Mouse (Mus musculus): Measurements from ENCODE around the gene Ambra1. TPM values are rescaled to one million over a fixed set of nuclear protein-coding genes. Genes with fewer than 3 reads are reported as not detected.

The Ambra1 gene
- total RNA-seq, 2 experiments from 2014 or later, result 21.3 to 22.1 TPM

DNA sequence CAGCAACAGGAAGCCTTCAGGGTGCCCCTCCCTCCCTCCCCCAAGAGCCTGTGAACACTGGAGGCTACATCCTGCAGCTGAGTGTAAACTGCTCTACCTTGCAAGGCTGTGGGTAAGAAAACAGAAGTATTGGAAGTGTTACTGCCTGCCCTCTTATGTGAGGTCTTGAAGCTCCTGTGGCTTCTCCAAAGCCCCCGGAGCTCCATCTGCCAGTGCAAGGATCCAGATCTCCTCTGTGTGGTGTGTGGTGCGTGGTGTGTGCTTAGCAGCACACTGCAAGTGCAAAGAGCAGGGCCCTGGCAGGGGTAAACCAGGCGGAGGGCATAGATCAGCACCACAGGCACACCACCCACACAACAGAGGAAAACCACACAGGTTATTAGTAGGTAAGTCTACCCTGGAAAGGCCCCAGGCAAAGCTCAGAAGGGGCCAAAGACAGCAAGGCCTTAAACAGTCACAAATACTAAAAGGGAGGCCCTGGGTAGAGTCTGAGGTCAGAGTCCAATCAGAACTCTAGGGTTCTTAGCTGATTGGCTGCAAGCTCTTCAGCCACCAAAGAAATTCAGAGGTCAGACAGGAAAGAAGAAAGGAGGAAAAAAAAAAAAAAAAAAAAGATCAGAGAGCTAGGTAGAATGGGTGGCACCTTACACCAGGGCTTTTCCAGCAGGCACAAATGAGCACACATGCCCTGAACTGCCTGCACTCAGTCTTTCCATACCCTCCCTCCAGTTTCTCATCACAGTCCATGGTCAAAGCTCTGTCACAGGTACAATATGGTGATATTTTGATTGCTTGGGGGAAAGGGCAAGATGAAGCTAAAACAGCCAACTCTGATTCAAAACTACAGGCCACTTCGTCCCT, 232.2 kb downstream of the Ambra1 start:
- no peak for DNase-seq

DNA sequence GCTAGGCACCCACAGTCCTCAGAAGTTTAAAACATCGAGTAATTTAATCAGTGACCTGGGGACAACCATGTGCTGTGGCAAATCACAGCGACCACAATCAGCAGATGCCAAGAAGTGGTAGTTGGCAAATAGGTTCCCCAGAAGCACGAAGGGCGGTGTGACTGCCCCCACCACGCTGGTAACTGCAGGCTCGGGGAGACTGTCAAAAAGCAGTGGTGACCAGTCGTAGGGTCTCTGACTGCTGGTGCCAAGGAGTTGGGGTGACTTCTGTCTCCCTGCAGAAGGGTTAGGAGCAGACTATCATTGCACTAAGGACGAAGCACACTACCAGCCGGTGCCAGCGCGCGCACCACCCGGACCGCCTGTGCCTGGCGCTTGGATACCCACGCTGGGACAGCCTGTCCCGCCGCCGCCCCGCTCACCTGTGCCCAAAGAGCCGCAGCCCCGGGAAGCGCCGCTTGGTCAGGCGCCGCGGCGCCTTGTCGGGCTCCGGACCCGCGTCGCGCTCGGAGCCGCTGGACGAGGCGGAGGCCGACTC, 233.0 kb downstream of the Ambra1 start:
- DNase-seq, result peak; percentile 54

DNA sequence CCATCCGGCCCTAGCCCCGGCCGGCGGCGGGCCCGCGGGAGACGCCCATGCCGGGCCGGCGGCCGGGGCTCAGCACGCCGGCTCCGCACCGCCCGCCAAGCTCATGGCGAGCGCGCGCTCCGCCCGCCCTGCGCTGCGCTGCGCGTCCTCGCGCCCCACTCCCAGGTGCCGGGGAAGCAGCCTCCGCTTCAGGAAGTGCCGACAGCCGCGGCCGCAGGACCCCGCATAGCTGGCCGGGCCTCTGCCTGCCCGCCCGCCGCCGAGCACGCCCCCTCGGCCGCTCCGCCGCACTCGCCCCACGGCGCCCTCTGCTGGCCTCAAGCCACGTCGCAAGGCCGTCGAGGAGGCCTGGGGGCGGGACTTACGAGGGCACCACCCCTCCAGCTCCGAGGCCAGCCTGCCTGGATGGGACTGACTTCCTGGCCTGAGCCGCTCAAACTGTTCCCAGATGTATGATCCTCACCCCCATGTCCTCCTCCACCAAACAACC, 233.6 kb downstream of the Ambra1 start:
- DNase-seq, result peak; percentile 99

DNA sequence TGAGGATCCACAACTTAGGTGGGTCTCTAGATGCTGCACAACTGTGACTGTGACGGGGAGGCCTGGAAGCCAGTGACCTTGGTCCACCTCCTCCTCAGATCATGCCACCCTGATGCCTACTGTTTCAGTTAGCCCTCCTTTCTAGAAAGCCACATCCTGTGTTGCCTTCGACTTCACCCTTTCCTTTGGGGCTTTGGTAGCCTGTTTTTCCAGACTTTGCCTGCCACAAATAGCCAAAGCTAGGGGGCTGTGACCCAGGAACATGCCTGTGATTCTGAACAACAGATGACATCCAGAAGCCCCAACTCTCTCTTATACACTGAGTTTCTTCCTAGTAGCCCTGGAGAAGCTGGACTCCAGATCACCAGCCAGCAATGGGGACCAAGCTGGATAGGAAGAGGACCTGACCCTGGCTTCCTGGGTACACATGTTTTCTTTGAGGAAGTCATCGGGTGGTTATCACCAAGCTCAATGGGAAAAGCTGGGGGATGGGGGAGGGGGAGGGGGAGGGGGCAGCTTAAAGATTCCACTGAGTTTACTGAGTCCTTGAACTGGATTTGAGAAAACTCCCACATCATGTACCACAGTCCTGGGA, 234.8 kb downstream of the Ambra1 start:
- DNase-seq, result no peak

DNA sequence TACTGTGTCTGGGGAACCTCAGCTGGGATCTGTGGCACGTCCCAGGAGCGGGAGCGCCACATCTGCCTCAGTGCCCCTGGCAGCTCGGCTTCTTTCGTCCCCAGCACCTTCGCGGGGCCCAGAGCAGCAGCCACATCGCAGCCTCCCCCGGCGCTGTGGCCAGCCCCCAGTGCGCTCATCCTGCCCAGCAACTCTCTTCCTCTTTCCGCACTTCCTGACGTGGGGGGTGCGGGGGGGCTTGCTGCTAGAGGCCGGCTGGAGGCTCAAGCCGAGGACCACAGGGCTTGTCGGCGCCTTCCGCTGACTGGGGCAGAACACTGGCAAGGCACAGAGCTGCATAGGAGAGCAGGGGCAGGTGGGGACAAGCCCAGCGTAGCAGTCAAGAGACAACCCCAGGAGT, 235.5 kb downstream of the Ambra1 start:
- peak; percentile 77 for DNase-seq

DNA sequence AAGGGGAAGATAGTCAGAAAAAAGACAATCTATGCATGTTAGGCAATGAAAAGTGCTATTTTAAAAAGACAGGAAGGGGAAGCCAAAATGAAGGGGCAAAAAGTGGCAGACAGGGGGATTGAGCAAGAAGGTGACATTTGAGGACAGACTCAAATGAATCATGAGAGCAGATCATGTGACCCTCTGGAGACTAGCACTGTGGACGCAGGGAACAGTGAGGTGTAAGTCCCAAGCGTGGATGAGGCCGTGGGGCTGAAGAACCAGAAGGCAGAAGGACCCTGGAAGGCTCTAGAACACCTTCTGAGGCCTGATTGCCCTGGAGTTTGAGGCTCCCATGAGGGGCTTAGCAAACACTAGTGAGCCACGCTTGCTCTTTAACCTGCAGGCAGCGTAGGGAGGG, 236.4 kb downstream of the Ambra1 start:
- no peak for DNase-seq

GRCm38 (mm10) chr2:91967962-91968361, 238.0 kb downstream of the Ambra1 start:
- DNase-seq, result peak; percentile 61

Small RNA genes lying within 50 kb of the gene (microRNA-seq; reads per million reads assigned to microRNA genes)
- gene Mir6999, result 0 to 0.41 reads per million in 2 experiments

Other genes starting within 250 kb of the Ambra1 start
- gene Ckap5, start 203.4 kb upstream of the Ambra1 start, total RNA-seq (2021), result 100 to 1,000 TPM in 1 of 2 experiments, 10 to 100 TPM in 1; 91.2 to 102 TPM
- gene F2, start 93.7 kb upstream of the Ambra1 start, total RNA-seq (2021), result under 1 TPM; 0.14 to 0.31 TPM
- gene Zfp408, start 80.3 kb upstream of the Ambra1 start, total RNA-seq (2021), result 10 to 100 TPM; 12.7 to 13.9 TPM
- 10 to 100 TPM; 83.1 to 84.8 TPM for gene Arhgap1, start 80.3 kb upstream of the Ambra1 start, total RNA-seq (2021)
- gene Atg13, start 19.6 kb upstream of the Ambra1 start, total RNA-seq (2021), result 10 to 100 TPM; 28.4 to 31.1 TPM
- gene Harbi1, start 19.3 kb upstream of the Ambra1 start, total RNA-seq (2021), result 1 to 10 TPM; 4.3 to 4.5 TPM
- not detected for gene Chrm4, start 197.1 kb downstream of the Ambra1 start, total RNA-seq (2021)
- gene Mdk, start 202.2 kb downstream of the Ambra1 start, total RNA-seq (2021), result 100 to 1,000 TPM; 102 to 110 TPM
- gene Gm9821, start 215.6 kb downstream of the Ambra1 start, total RNA-seq (2021), result not detected
- 10 to 100 TPM; 76.6 to 80.9 TPM for gene Dgkz, start 245.7 kb downstream of the Ambra1 start, total RNA-seq (2021)

All from heart, postnatal 4 days (tissue).